Mouse (Mus musculus): ENCODE results near the gene Wdr48.

The Wdr48 gene

DNA sequence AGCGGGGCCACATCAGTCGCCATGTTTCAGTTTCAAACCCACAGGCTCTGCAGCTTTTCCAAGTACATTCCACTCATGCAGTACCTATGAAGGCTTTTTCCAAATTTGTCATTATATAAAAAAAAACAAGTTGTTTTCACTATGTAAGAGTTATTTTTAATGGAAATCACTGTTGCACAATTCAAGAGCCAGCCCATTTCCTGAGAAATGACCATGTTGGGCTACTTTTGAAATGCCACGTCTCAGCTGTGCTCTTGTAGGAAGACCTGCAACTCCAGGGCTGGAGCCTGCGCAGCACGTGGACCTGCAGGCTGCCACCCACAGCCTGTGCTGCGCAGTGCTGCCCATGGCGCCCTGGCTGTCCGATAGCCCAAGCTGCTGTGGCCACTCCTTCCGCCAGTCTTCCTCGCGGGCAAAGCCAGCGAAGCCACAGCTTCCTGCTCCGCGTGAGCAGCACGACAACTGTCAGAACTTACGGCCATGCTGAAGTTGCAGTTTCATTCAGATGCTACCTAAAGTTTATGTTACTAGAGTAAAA, 30.5 kb downstream of the Wdr48 start:
- DNase-seq (ENCODE audit: low spot score in 2 of 2), result no peak

DNA sequence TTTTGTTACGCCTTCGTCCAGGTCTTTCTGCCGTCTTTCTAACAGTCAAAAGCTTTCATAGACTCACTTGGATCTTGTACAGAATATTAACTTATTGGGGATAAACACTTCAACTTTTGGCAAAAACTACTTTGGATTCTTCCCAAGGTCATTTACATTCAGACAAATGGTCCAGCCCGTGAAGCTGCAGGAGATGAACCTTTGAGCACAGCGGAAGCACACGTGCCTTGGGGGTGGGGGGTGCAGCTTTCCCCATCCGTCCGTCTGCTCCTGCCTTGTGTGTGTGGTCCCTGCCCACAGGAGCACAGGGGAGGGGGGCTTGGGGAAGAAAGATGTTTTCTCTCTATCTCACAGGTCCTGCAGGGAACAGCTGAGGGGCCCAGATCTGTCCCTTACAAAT, 31.1 kb downstream of the Wdr48 start:
- no peak for DNase-seq (ENCODE audit: low spot score in 2 of 2)

DNA sequence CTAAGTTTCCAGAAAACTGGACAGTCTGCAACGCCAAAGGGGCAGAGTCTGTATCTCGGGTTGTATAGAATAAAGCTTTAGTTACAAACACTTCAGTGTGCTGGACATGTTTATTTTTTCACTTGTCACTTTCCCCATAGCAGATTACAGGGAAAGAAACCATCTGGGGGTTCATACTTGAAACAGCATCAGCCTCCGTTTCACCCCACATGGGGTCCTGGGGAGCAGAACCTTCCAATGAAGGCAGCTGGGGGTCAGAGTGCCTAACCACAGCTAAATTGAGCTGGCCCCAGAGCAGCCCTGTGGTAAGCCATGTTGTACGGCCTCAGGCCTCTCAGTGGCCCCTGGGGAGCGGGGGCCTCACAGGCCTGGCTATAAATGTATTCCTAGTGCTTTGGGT, 31.8 kb downstream of the Wdr48 start:
- DNase-seq (ENCODE audit: low spot score in 2 of 2), result no peak

DNA sequence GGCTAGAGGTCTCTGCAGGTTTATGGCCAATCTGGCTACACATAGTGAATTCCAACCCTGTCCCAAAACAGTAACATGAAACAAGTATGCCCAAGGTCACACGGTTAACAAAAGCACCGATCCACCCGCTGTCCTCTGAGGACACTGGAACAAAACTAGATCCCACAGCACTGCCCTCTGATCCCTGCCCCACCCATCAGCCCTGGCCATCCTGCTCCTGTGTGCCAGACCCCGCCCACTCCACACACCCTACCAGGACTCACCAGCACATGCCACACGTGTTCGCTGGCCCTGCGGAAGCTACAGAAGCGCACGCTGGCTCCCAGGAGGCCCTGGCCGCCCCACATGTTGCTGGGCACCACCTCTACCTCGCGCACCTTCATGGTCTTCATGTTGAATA, 37.7 kb downstream of the Wdr48 start:
- DNase-seq (ENCODE audit: low spot score in 2 of 2), result no peak

DNA sequence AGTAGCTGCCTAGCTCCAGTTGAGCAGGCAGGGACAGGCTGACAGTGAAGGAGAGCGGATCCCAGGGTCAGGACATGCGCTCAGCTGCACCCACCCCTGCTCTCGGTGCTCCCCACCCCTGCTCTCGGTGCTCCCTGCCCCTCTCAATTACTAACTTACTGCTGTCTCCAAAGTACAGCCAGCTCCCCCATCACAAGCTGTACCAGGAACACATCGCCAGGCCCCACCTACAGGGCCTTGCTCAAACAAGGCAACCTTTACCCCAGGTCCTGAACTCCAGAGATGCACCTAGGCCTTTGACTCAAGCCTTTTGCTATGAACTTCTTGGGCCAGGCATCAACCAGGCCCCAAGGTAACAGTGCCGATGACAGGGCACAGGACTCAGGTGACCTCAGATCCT, 39.0 kb downstream of the Wdr48 start:
- DNase-seq (ENCODE audit: low spot score in 2 of 2), result no peak

DNA sequence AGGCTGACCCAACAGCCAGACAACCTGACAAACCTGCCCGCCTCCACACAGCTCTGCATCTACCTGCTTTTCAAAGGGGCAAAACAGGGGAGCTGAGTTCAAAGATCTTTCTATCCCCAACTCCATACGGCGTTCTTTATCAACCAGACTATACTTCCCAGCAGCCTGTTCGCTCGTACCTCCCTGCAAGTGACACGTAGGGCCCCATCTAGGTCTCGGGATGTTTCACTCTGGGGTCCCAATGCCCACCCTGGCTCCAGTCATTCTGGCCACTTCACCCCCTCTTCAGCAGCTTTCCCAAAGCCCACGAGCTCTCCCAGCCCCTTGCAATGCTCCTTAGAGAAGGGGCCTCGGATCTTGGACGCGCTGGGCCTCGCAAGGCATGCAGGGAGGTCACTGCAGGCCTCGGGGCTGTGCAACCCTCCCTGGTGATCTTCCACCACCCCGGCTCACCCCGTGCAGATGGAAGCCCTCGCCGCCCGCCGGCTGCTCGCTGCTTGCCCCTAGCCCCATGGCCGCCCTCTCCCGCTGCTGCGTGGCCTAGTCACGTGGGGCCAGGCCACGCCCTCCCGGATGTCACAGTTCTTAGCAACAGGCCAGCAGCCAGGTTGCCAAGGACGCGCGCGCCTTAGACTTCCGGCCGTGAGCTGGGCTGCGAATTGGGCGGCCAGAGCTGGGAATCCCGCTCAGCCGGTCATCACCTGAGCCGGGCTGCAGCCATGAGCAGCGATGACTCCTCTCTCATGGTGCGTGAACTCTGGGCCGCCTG, 42.5 kb downstream of the Wdr48 start, which contains the start of the genes Gorasp1 and Ttc21a:
TSS of gene Gorasp1 (minus strand) at position 561 of the 769 bp plus-strand sequence.
TSS of gene Ttc21a (plus strand) at position 602 of the 769 bp plus-strand sequence.
- DNase-seq (ENCODE audit: low spot score in 2 of 2), result peak; percentile 74 to 94

DNA sequence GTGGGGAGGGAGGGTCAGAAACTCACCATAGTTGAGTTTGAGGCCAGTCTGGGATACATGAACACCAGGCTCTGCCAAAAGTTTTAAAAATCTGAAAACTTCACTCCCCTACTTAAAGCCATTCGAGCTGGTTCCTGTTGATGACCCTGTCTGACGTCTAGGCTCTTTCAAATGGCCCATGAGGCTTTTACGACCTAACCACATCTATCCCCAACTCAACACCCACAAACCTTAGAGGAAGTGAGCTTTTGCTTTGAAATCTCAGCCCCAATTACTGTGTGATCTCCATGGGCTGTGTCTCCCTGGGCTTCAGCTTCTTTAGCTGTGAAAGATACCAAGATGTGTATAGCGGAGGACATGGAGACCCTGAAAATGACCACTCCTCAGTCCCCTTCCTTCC, 43.8 kb downstream of the Wdr48 start:
- no peak for DNase-seq (ENCODE audit: low spot score in 2 of 2)

DNA sequence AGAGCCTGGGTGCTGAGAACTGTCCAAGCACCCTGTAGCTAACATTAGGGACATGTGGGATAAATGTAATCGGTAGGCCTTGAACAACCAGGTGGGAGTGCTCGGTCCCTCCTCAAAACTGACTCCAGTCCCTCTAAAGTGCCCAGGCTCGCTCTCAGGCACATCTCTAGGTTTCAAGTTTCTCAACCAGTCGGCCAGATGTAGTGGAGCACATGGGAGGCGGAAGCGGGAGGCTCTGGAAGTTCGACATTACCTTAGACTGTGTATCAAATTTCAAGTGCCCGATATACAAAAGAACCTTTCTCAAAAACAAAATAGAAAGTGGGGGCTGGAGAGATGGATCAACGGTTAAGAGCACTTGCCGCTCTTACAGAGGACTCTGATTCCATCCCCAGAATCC, 45.0 kb downstream of the Wdr48 start:
- no peak for DNase-seq (ENCODE audit: low spot score in 2 of 2)

DNA sequence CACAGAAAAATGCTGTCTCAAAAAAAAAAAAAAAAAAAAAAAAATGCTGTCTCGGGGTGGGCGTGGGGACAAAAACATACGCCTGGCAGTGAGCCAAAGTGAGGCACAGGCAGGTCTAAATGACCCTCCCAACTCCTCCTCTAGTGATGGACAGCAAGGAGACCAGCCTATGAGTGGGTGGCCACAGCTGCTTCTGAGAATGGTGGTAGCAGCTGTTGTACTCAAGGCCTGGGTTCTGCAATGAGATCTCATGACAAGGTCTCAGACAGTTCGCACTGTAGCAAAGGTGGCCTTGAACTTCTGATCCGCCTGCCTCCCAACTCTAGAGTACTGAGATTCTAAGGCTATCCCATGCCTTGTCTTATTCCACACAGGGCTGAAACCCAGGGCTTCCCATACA, 46.7 kb downstream of the Wdr48 start:
- DNase-seq (ENCODE audit: low spot score in 2 of 2), result no peak

DNA sequence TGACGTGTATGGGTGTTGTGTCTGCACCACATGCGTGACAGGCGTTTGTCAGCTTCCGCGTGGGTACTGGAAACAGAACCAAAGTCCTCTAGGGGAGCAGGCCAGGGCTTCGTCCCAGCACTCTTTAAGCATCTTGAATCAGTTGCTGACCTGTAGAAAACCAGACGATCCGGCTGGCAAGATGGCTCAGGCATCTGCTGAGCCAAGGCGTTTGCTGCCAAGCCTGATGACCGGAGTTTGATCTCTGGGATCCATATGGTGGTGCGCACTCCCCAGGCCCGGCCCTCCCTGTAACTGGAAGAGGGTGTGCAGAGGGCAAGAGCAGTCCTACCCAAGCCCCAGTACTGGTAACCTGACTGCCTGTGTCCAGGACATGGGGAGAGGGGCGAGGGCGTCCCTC, 47.2 kb downstream of the Wdr48 start:
- DNase-seq (ENCODE audit: low spot score in 2 of 2), result no peak

DNA sequence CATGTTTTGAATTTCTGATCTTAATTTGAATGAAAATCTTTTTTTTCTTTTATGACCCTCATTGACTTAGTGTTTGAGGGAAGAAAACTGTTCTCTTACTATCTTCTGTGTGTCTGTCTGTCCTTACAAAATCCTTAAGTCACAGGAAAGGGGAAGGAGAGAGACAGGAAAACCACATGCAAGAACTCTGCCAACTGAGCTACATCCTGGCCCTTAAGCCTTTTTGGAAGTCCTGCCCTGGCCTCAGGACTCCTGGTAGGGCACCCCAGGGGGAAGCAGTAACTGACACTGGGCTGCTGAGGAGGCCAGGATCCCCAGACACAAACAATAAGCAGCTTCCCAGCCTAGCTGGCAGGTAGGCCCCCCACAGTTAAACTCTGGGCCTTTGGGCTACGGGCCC, 48.6 kb downstream of the Wdr48 start:
- no peak for DNase-seq (ENCODE audit: low spot score in 2 of 2)

DNA sequence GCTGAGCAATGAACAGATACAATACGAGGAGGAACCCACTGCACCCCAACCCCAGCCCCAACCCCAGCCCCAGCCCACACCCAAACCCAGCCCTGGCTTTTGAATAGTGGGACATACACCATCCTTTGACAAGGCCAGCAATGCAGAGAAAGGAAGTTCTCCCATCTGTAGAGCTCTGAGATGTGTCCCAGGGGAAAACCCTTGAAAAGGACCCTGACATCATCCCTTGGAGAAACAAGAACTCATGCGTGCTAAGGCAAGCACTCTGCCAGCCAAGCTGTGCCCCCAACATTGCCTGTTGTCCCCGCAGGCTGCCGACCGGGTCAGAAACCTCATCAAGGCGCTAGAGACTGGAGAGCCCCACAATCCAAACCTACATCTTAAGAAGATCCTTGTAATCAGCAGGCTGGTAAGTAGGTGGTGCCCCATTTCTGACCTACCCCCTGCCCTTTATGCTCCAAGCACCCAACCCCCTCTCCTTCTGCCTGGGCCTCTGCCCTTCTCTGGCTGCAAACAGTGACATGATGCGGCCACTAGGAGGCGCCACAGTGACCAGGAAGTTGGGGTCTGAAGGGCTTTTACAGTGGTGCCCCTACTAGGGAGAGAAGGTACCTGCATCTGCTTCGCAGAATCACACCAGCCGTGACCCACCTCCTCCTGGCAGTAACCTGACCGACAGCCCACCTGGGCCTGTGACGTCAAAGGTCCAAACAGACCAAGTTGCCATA, 50.7 kb downstream of the Wdr48 start:
- DNase-seq (ENCODE audit: low spot score in 2 of 2), result peak; percentile 26 to 75

DNA sequence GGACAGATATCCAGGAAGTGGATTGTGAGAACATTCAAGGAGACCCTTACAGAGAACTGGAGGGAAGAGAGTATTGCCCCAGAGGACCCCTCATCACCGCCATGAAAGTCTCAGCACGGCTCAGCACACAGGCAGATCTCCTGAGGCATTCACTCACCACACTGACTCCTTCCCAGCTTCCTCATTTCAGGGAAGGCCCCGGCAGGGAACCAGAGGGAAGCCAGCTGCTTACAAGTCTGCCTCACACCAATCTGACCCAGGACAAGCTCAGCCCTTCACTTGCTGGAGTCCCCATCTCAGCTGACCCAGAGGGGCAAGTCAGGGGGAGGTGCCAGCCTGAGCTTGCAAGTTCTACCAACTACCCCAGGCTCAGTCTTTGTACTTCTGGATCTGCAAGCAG, 54.1 kb downstream of the Wdr48 start:
- DNase-seq (ENCODE audit: low spot score in 2 of 2), result no peak

DNA sequence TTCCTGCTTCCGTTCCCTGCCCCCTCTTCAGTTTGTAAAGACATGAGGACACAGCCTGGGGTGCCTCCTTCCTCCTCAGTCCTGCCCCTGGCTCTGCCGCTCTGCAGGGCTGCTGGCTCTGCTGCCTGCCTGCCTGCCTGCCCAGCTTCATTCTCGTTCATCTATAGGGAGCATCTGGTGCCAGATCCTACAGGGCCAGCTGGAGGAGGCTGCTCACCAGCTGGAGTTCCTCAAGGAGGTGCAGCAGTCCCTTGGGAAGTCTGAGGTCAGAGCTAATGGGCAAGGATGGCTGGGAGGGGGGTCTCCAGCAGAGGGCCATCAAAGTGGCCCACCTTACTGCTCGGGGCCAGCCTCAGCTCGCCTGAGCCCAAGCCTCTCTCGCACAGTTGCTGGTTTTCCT, 55.8 kb downstream of the Wdr48 start:
- DNase-seq (ENCODE audit: low spot score in 2 of 2), result no peak

DNA sequence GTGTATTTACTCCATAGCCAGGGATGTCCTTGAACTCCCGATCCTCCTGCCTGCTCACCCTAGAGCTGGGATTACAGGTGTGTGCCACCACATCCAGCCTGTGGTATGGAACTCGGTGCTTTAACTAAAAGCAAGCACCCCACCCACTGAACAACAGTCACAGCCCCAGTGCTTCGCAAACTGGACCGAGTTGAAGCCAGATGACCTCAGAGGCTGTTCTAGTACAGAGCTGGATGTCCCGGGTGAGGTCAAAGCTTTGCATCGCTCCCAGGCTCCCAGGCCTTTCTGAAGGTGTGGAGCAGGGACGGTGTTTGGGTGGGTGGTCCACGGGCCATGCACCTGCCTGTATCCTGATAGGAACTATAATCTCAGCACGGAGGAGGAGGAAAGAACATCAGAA, 56.7 kb downstream of the Wdr48 start:
- no peak for DNase-seq (ENCODE audit: low spot score in 2 of 2)

DNA sequence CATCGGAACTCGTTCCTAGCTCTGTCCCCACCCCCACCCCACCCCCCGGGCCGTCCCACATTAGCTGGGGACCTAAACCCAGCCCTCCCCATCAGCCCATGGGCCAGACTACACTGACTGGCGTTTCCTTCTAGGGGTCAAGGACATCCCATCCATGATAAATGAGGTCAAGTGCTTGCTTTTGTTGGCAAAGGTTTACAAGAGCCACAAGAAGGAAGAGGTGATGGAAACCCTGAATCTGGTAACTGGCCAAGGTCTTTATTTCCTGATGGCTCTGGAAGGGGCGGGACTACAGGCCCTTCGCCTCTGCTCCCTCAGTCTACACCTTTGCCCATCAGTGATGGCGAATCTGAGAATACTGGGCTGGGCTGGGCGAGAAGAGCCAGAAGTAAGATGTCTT, 64.2 kb downstream of the Wdr48 start:
- no peak for DNase-seq (ENCODE audit: low spot score in 2 of 2)

DNA sequence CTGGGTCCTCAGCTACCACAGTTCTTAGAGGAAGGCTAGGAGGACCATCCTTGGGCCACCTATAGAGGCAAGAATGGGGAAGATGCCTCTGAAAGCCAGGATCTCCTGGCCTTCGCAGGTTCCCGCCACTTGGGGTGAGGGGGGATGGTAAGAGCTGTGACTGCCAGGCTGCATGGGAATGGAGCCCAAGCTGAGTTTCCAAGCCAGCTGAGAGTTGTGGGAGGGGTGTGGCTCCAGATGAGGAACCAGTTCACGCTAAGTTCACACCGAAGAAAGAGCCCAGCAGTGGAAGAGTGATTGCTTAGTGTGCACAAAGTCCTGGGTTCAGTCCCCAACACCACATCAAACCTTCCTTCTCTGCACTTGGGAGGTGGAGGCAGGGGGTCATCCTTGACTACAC, 67.5 kb downstream of the Wdr48 start:
- DNase-seq (ENCODE audit: low spot score in 2 of 2), result no peak

DNA sequence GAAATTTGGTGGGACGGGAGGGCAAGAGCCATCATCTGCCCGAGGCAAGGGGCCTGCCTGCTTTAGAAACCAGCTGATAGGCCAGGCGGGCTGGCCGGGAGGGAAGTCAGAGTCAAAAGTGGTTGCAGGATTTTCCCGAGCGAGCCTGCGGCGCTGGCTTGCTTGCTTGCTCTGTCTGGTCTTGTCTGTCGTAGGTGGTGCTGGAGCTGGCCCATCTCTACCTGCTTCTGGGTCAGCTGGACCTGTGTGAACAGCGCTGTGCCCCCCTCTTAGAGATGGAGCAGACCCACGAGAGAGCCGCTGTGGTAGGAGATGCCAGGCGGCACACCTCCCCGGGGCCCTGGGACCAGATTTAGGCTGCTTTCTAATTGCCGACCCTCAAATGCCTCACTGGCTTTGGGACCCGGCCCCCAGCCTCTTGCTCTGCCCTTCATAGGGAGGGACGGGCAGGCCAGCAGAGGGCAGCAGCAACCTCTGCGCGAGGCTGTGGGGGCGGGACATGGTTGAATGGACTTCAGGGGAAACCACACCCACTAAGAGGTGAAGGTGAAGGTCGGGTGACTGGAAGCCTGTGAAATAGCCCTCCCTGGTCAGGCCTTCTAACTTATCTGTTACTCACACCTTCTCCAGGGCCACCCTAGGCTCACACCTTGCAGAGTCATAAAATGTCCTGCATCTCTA, 68.4 kb downstream of the Wdr48 start:
- peak; percentile 46 to 78 for DNase-seq (ENCODE audit: low spot score in 2 of 2)

DNA sequence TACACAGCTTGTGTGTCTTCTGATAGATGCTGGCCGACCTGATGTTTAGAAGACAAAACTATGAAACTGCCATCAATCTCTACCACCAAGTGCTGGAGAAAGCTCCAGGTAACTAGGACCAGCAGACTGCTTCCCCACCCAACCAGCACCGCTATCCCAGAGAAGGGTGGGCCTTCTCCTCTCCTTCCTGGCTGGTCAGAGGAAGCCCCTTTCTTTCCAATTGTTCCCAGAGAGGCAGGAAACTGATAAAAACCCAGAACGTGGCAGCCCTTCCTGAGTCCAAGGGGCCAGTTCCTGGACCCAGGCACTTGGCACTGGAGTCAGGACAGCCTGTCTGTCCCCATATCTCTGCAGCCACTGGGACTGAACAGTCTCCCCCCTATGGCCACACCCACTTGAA, 69.5 kb downstream of the Wdr48 start:
- no peak for DNase-seq (ENCODE audit: low spot score in 2 of 2)

DNA sequence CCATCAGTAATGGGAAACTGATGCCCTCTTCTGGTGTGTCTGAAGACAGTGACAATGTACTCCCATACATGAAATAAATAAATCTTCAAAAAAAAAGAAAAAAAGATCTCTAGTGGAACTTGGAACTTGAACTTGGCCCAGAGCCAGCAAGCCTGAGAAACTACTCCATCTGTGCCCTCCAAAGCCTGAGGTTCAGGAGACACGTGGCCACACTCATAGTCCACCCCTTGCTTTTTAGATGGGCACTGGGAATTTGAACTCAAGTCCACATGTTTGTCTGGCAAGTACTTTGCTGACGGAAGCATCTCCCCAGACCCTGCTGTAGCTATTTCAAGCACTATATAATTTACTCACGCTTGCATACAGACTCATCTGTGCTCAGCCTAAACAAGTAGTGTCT, 70.5 kb downstream of the Wdr48 start:
- DNase-seq (ENCODE audit: low spot score in 2 of 2), result no peak

DNA sequence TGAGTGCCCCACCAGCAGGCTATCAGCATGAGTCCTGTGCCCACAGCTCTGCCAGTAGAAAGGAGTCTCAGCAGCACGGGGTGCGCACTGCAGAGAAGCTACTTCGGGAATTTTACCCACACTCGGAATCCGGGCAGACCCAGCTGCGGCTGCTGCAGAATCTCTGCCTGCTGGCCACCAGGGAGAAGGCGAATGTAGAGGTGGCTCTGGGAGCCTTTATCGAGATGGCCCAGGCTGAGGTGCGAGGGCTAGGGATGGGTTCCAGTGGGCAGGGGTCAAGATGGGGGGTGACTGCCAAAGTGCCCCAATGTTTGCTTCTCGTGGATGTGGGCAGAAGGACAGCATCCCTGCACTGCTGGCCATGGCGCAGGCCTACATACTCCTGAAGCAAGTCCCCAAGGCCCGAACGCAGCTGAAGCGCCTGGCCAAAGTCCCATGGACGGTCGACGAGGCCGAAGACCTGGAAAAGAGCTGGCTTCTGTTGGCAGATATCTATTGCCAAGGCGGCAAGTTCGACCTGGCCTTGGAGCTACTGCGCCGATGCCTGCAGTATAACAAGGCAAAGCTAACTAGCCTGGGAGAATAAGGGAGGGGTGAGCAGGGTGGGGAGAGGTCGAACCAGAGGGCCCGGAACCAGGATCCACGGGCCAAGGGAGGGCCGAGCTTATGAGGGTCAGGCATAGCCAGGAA, 71.7 kb downstream of the Wdr48 start:
- no peak for DNase-seq (ENCODE audit: low spot score in 2 of 2)

DNA sequence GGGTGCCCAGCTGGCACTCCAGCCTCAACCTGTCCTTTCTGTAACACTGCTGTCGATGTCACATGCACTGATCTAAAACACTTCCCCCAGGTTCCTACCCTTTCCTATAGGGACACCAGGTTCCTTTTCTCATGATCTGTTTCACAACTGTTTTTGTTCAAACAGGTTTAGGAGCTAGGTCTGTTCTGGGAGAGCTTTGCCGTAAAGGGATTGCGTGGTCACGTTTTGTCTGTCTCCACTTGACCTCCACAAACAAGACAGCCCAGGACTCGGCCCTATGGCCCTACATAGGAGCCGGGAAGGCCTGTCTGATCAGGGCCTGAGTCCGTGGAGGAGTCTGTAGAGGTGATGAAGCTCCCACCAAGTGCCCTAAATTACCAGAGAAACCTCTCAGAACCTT, 75.1 kb downstream of the Wdr48 start:
- no peak for DNase-seq (ENCODE audit: low spot score in 2 of 2)

Measured in spleen, postnatal 10 days (tissue).